Mouse (Mus musculus): ENCODE results near the gene Clasp1. TPM values are rescaled to one million over a fixed set of nuclear protein-coding genes. Genes with fewer than 3 reads are reported as not detected.
"Not testable (repeated sequence)": the region's sequence is repeated elsewhere in the genome, so short reads cannot be mapped to it uniquely, and the experiment has no call there.

The Clasp1 gene
- total and polyA plus RNA-seq, 2 experiments from 2014 or later: 67.3 to 168 TPM

GRCm38 (mm10) chr1:118595395-118595794 lies 206.5 kb downstream of the Clasp1 start:
- Histone ChIP-seq H3K9me3 (ENCODE audit: low read length) (no peaks in the 10 kb centered on the region), H3K4me1 (ENCODE audit: insufficient read depth) (no peaks in the 10 kb centered on the region)
- TF ChIP-seq CTCF (IDR thresholded peaks at IDR 0.05; ENCODE audit: low read depth): no peak

GRCm38 (mm10) chr1:118597475-118598213 lies 208.8 kb downstream of the Clasp1 start:
- H3K9ac ChIP-seq: no peak overlapping the region
- H3K4me3 ChIP-seq (ENCODE audit: low read depth, low read length): no peak overlapping the region
- TF ChIP-seq CTCF (IDR thresholded peaks at IDR 0.05; ENCODE audit: low read depth): no peak
- H3K9me3 ChIP-seq (ENCODE audit: low read length): no peaks in the 10 kb centered on the region
- DNase-seq (no peak), ATAC-seq (no peak)
- H3K36me3 ChIP-seq (ENCODE audit: insufficient read depth): peaks cover 82% of the 10 kb centered on the region
- WGBS: 89% methylated on average over 2 of the region's 2 CpGs
- no peaks in the 10 kb centered on the region for H3K27me3 ChIP-seq (ENCODE audit: insufficient read depth, low read length)
- H3K4me2 ChIP-seq (ENCODE audit: low read depth): no peak overlapping the region
- no peaks in the 10 kb centered on the region for H3K4me1 ChIP-seq (ENCODE audit: insufficient read depth)
- H3K27ac ChIP-seq (ENCODE audit: low read depth, low read length): no peak overlapping the region

More at GRCm38 (mm10) chr1:118595395-118595794, 206.5 kb downstream of the Clasp1 start:
- Histone ChIP-seq H3K36me3 (ENCODE audit: insufficient read depth) (peaks cover 75% of the 10 kb centered on the region), H3K4me2 (ENCODE audit: low read depth) (no peak overlapping the region), H3K27ac (ENCODE audit: low read depth, low read length) (no peak overlapping the region), H3K27me3 (ENCODE audit: insufficient read depth, low read length) (no peaks in the 10 kb centered on the region), H3K4me3 (ENCODE audit: low read depth, low read length) (no peak overlapping the region), H3K9ac (no peak overlapping the region)
- DNase-seq (no peak), ATAC-seq (no peak)
- 83% methylated on average over 2 of the region's 2 CpGs for WGBS

GRCm38 (mm10) chr1:118598339-118598738 lies 209.5 kb downstream of the Clasp1 start:
- H3K4me1 ChIP-seq (ENCODE audit: insufficient read depth): no peaks in the 10 kb centered on the region
- TF ChIP-seq CTCF (IDR thresholded peaks at IDR 0.05; ENCODE audit: low read depth): no peak
- H3K36me3 ChIP-seq (ENCODE audit: insufficient read depth): peaks cover 84% of the 10 kb centered on the region
- H3K4me3 ChIP-seq (ENCODE audit: low read depth, low read length): no peak overlapping the region
- H3K9me3 ChIP-seq (ENCODE audit: low read length): no peaks in the 10 kb centered on the region
- H3K9ac ChIP-seq: no peak overlapping the region
- no peak overlapping the region for H3K27ac ChIP-seq (ENCODE audit: low read depth, low read length)
- no peak overlapping the region for H3K4me2 ChIP-seq (ENCODE audit: low read depth)
- H3K27me3 ChIP-seq (ENCODE audit: insufficient read depth, low read length): no peaks in the 10 kb centered on the region
- WGBS: 65% methylated on average over 3 of the region's 3 CpGs
- DNase-seq (no peak), ATAC-seq (no peak)

- no peaks in the 10 kb centered on the region for H3K9me3 ChIP-seq (ENCODE audit: low read length)
- 81% methylated on average over 3 of the region's 3 CpGs for WGBS
- H3K36me3 ChIP-seq (ENCODE audit: insufficient read depth): peaks cover 13% of the 10 kb centered on the region
- no peak overlapping the region for H3K27ac ChIP-seq (ENCODE audit: low read depth, low read length)
- DNase-seq: no peak
- no peak for ATAC-seq
- no peaks in the 10 kb centered on the region for H3K27me3 ChIP-seq (ENCODE audit: insufficient read depth, low read length)
- no peak overlapping the region for H3K4me2 ChIP-seq (ENCODE audit: low read depth)
- H3K4me1 ChIP-seq (ENCODE audit: insufficient read depth): no peaks in the 10 kb centered on the region
- H3K9ac ChIP-seq: no peak overlapping the region
- no peak for TF ChIP-seq CTCF (IDR thresholded peaks at IDR 0.05; ENCODE audit: low read depth)
- H3K4me3 ChIP-seq (ENCODE audit: low read depth, low read length): no peak overlapping the region
These were observed 224.8 kb downstream of the Clasp1 start for GRCm38 (mm10) chr1:118613631-118614183.

- not testable (repeated sequence) for H3K9me3 ChIP-seq (ENCODE audit: low read length); H3K4me3 ChIP-seq (ENCODE audit: low read depth, low read length); H3K9ac ChIP-seq; H3K27me3 ChIP-seq (ENCODE audit: insufficient read depth, low read length); ATAC-seq; H3K36me3 ChIP-seq (ENCODE audit: insufficient read depth); H3K4me1 ChIP-seq (ENCODE audit: insufficient read depth); DNase-seq; H3K27ac ChIP-seq (ENCODE audit: low read depth, low read length); H3K4me2 ChIP-seq (ENCODE audit: low read depth)
- WGBS: 94% methylated on average over 4 of the region's 5 CpGs
These were observed 232.2 kb downstream of the Clasp1 start for GRCm38 (mm10) chr1:118621055-118621454.

GRCm38 (mm10) chr1:118622857-118623256 lies 234.0 kb downstream of the Clasp1 start:
- H3K36me3 ChIP-seq (ENCODE audit: insufficient read depth): no peaks in the 10 kb centered on the region
- WGBS: 59% methylated on average over 3 of the region's 3 CpGs
- ATAC-seq (no peak), DNase-seq (no peak)
- no peak overlapping the region for H3K4me3 ChIP-seq (ENCODE audit: low read depth, low read length)
- peaks cover 5% of the 10 kb centered on the region; the same call in 1 of the 2 replicates for H3K4me1 ChIP-seq (ENCODE audit: insufficient read depth)
- H3K9me3 ChIP-seq (ENCODE audit: low read length): no peaks in the 10 kb centered on the region
- no peaks in the 10 kb centered on the region for H3K27me3 ChIP-seq (ENCODE audit: insufficient read depth, low read length)
- no peak overlapping the region for H3K9ac ChIP-seq
- H3K27ac ChIP-seq (ENCODE audit: low read depth, low read length): no peak overlapping the region
- H3K4me2 ChIP-seq (ENCODE audit: low read depth): no peak overlapping the region
- TF ChIP-seq CTCF (IDR thresholded peaks at IDR 0.05; ENCODE audit: low read depth): no peak

- DNase-seq (no peak), ATAC-seq (no peak)
- 27% methylated on average over 6 of the region's 6 CpGs for WGBS
- no peaks in the 10 kb centered on the region for H3K36me3 ChIP-seq (ENCODE audit: insufficient read depth)
- H3K4me2 ChIP-seq (ENCODE audit: low read depth): no peak overlapping the region
- TF ChIP-seq CTCF (IDR thresholded peaks at IDR 0.05; ENCODE audit: low read depth): no peak
- H3K27ac ChIP-seq (ENCODE audit: low read depth, low read length): no peak overlapping the region
- H3K9me3 ChIP-seq (ENCODE audit: low read length): no peaks in the 10 kb centered on the region
- peaks cover 5% of the 10 kb centered on the region for H3K27me3 ChIP-seq (ENCODE audit: insufficient read depth, low read length)
- H3K9ac ChIP-seq: no peak overlapping the region
- peaks cover 8% of the 10 kb centered on the region; the same call in 1 of the 2 replicates for H3K4me1 ChIP-seq (ENCODE audit: insufficient read depth)
- no peak overlapping the region for H3K4me3 ChIP-seq (ENCODE audit: low read depth, low read length)
These were observed 236.6 kb downstream of the Clasp1 start for GRCm38 (mm10) chr1:118625461-118625860.

Data from forebrain, postnatal 0 days (tissue).